Mouse (Mus musculus) heart, embryonic 12.5 days (tissue): ENCODE measurements around the gene Gprc5c. TPM values are rescaled to one million over a fixed set of nuclear protein-coding genes. Genes with fewer than 3 reads are reported as not detected.
A peak's percentile ranks its signal among the peaks of the same experiment; 100 is the strongest.
"Not testable (repeated sequence)": the region's sequence is repeated elsewhere in the genome, so short reads cannot be mapped to it uniquely, and the experiment has no call there.

Source experiments
- ATAC-seq: fragments of 200-750 bp; cut with Nextera tagmentation; 2 replicates; pipeline ENCODE4 v1.8.0; 2017; ENCODE audit warnings: moderate TSS enrichment, moderate library complexity; ENCODE audit not compliant: insufficient number of reproducible peaks, low FRiP score
- H3K27ac ChIP-seq: fragments of 300-500 bp; sonication (generic); 2 replicates; pipeline ENCODE4 v1.5.1; 2016; ENCODE audit warnings: mild to moderate bottlenecking, moderate library complexity; ENCODE audit not compliant: poor library complexity, severe bottlenecking
- H3K27me3 ChIP-seq: fragments of 300-500 bp; sonication (generic); replicated peaks from 2 replicates; pipeline ENCODE4 v1.6.1; 2016; ENCODE audit warnings: mild to moderate bottlenecking, moderate library complexity
- H3K36me3 ChIP-seq: fragments of 300-500 bp; sonication (generic); 2 replicates; pipeline ENCODE4 v1.6.1; 2016; ENCODE audit warnings: mild to moderate bottlenecking, moderate library complexity
- H3K4me1 ChIP-seq: fragments of 300-500 bp; sonication (generic); replicated peaks from 2 replicates; pipeline ENCODE4 v1.6.1; 2016; ENCODE audit warnings: mild to moderate bottlenecking
- H3K4me2 ChIP-seq: fragments of 300-500 bp; sonication (generic); 2 replicates; pipeline ENCODE4 v1.6.1; 2016; ENCODE audit warnings: mild to moderate bottlenecking, moderate library complexity
- H3K4me3 ChIP-seq: fragments of 300-500 bp; sonication (generic); 2 replicates; pipeline ENCODE4 v1.5.1; 2016; ENCODE audit warnings: mild to moderate bottlenecking
- H3K9ac ChIP-seq: fragments of 300-500 bp; sonication (generic); 2 replicates; pipeline ENCODE4 v1.6.1; 2016; ENCODE audit warnings: mild to moderate bottlenecking, moderate library complexity
- H3K9me3 ChIP-seq: fragments of 300-500 bp; sonication (generic); replicated peaks from 2 replicates; pipeline ENCODE4 v1.6.1; 2016; ENCODE audit warnings: mild to moderate bottlenecking, moderate library complexity
- WGBS: fragments of 180-500 bp; shearing (Covaris S2); methylation state at CpG from one replicate; pipeline ENCODE4 v1.1.7; 2016; 5-methylcytosine and 5-hydroxymethylcytosine counted together
- polyA plus RNA-seq: library from polyadenylated mRNA; unstranded; fragments of >200 nt; fragmentation: Nextera tagmentation; extraction: Ambion mirVana; gene quantifications from 2 replicates; pipeline ENCODE4 v1.2.1, GENCODE M21; 2016

Gene Gprc5c
- polyA plus RNA-seq, 1 experiment from 2014 or later: 26.6 TPM

GRCm38 (mm10) chr11:114884380-114885100 is 33.6 kb downstream of the Gprc5c start:
- no peak overlapping the region for H3K9ac ChIP-seq
- no peaks in the 10 kb centered on the region for H3K36me3 ChIP-seq
- 61% methylated on average over 4 of the region's 4 CpGs for WGBS
- no peaks in the 10 kb centered on the region for H3K27me3 ChIP-seq
- H3K4me3 ChIP-seq: no peak overlapping the region
- H3K4me2 ChIP-seq: no peak overlapping the region
- ATAC-seq: 0 out of 2 replicates have a peak, but pooled peaks have one; percentile 42
- no peaks in the 10 kb centered on the region for H3K4me1 ChIP-seq
- H3K9me3 ChIP-seq: no peaks in the 10 kb centered on the region
- peak overlapping the region; percentile 14 for H3K27ac ChIP-seq

GRCm38 (mm10) chr11:114889991-114890518 is 39.1 kb downstream of the Gprc5c start, which contains the start of gene Cd300a:
Gene Cd300a (plus strand): TSS chr11:114890041.
- H3K36me3 ChIP-seq: no peaks in the 10 kb centered on the region
- H3K27me3 ChIP-seq: no peaks in the 10 kb centered on the region
- no peak within 1 kb of the TSS for H3K4me2 ChIP-seq
- no peaks in the 10 kb centered on the region for H3K9me3 ChIP-seq
- H3K4me3 ChIP-seq: no peak within 1 kb of the TSS
- ATAC-seq: no peak
- H3K4me1 ChIP-seq: no peaks in the 10 kb centered on the region
- H3K9ac ChIP-seq: no peak within 1 kb of the TSS
- WGBS: 70% methylated on average over 18 of the region's 18 CpGs
- H3K27ac ChIP-seq: no peak within 1 kb of the TSS

- H3K4me3 ChIP-seq: no peak overlapping the region
- ATAC-seq: no peak
- H3K9ac ChIP-seq: no peak overlapping the region
- H3K4me2 ChIP-seq: no peak overlapping the region
- H3K27ac ChIP-seq: no peak overlapping the region
- WGBS: 55% methylated on average over 5 of the region's 5 CpGs
- H3K4me1 ChIP-seq: no peaks in the 10 kb centered on the region
- H3K27me3 ChIP-seq: no peaks in the 10 kb centered on the region
- H3K9me3 ChIP-seq: no peaks in the 10 kb centered on the region
- no peaks in the 10 kb centered on the region for H3K36me3 ChIP-seq
These were observed 39.6 kb downstream of the Gprc5c start for GRCm38 (mm10) chr11:114890542-114890941.

DNA sequence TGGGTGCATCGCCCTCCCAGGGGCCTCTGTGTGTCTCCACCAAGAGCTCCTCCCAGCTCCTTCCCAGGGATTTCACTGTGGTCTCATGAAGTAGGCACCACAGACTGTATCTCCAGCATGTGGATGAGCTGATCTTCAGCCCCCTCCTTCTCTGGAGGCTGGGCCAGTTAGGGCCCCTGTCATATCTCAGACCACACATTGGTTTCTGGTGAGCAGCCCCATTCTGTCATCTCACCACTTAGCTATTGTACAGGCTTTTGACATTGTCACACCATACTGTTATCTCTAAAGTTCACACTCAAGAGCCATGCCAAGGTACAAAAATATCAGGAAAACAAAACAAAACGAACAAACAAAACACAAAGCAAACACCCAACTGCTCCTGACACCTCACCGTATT is 45.1 kb downstream of the Gprc5c start:
- Histone ChIP-seq H3K4me3 (no peak overlapping the region), H3K27me3 (no peaks in the 10 kb centered on the region), H3K4me1 (no peaks in the 10 kb centered on the region), H3K27ac (no peak overlapping the region), H3K36me3 (no peaks in the 10 kb centered on the region), H3K4me2 (no peak overlapping the region), H3K9ac (no peak overlapping the region), H3K9me3 (no peaks in the 10 kb centered on the region)
- 58% methylated on average over 3 of the region's 3 CpGs for WGBS
- 0 out of 2 replicates have a peak, but pooled peaks have one; percentile 23 for ATAC-seq

DNA sequence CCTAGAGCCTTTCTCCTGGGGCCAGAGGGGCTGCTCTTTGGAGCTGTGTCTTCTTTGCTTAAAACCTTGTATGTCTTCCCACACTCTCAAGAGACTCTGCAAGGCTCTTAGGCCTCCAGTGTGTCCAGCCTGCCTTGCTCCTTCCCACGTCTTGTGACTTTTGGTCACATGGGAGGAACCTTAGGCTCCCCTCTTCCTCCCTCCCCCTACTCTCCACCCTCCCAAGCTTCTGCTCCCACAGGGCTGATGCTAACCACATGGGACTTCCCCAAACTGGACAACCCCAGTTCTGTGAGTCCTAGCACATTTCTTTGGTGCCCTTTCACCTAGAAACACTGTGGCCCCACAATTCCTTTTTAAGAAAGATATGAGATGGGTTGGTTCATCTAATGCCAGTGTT is 47.1 kb downstream of the Gprc5c start:
- no peak for ATAC-seq
- no peaks in the 10 kb centered on the region for H3K36me3 ChIP-seq
- no peak overlapping the region for H3K4me3 ChIP-seq
- 48% methylated on average over 1 of the region's 1 CpGs for WGBS
- H3K9me3 ChIP-seq: no peaks in the 10 kb centered on the region
- H3K27ac ChIP-seq: no peak overlapping the region
- H3K4me1 ChIP-seq: no peaks in the 10 kb centered on the region
- H3K27me3 ChIP-seq: no peaks in the 10 kb centered on the region
- no peak overlapping the region for H3K9ac ChIP-seq
- H3K4me2 ChIP-seq: no peak overlapping the region

GRCm38 (mm10) chr11:114903224-114903623 is 52.3 kb downstream of the Gprc5c start:
- Histone ChIP-seq H3K27me3 (no peaks in the 10 kb centered on the region), H3K36me3 (no peaks in the 10 kb centered on the region), H3K4me3 (no peak overlapping the region), H3K9me3 (no peaks in the 10 kb centered on the region), H3K9ac (no peak overlapping the region), H3K4me1 (no peaks in the 10 kb centered on the region), H3K4me2 (no peak overlapping the region), H3K27ac (no peak overlapping the region)
- 84% methylated on average over 4 of the region's 4 CpGs for WGBS
- ATAC-seq: 0 out of 2 replicates have a peak, but pooled peaks have one; percentile 15

DNA sequence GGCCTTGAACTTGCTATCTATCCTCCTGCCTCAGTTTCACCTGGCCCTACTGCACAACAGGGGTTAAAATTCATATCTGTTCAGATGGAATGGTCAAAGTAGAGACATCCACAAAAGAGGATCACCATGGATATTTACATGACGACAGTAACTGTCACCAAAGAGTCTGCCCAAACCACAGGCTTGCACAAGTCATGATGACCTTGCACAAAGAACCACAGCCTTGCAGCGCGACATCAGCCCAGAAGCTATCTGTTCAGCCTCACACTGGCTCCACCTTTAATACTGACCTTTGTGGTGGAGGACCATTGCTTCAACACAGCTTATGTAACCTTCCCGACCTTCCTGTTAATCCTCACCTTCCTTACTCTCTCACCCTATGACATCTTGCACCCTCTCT is 56.6 kb downstream of the Gprc5c start:
- no peaks in the 10 kb centered on the region for H3K36me3 ChIP-seq
- H3K4me3 ChIP-seq: no peak overlapping the region
- 61% methylated on average over 4 of the region's 4 CpGs for WGBS
- H3K27me3 ChIP-seq: no peaks in the 10 kb centered on the region
- no peaks in the 10 kb centered on the region for H3K9me3 ChIP-seq
- no peak for ATAC-seq
- H3K4me2 ChIP-seq: no peak overlapping the region
- no peak overlapping the region for H3K27ac ChIP-seq
- H3K4me1 ChIP-seq: 0 out of 2 replicates have a peak, but pooled peaks cover 1% of the 10 kb centered on the region
- H3K9ac ChIP-seq: no peak overlapping the region

DNA sequence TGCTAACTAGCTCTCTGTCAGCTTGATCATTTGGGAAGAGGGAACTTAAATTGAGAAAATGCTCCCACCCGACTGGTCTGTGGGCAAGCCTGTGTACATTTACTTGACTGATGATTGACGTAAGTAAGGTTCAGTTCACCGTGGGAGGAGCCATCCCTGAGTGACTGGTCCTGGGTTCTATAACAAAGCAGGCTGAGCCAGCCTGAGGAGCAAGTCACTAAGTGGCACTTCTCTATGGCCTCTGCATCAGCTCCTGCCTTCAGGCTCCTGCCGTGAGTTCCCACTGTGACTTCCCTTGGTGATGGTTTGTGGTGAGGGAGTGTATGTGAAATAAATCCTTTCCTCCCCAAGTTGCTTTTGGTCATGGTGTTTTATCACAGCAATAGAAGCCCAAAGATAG is 57.1 kb downstream of the Gprc5c start:
- 37% methylated on average over 4 of the region's 4 CpGs for WGBS
- no peak overlapping the region for H3K4me2 ChIP-seq
- H3K9ac ChIP-seq: no peak overlapping the region
- H3K36me3 ChIP-seq: no peaks in the 10 kb centered on the region
- no peaks in the 10 kb centered on the region for H3K9me3 ChIP-seq
- H3K27me3 ChIP-seq: no peaks in the 10 kb centered on the region
- ATAC-seq: no peak
- H3K27ac ChIP-seq: no peak overlapping the region
- no peak overlapping the region for H3K4me3 ChIP-seq
- H3K4me1 ChIP-seq: 0 out of 2 replicates have a peak, but pooled peaks cover 6% of the 10 kb centered on the region

DNA sequence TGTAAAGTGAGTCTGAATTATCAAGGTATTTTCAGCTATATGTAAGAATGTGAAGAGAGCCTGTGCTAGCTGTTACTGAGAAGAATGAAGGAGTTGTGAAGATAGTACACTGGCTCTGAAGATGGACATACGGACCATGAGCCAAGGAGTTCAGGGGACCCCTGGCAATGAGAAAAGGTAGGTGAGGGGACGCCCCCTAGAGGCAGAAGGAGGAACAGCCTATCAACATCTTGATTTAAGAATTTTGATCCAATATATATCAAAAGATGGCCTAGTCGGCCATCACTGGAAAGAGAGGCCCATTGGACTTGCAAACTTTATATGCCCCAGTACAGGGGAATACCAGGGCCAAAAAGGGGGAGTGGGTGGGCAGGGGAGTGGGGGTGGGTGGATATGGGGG is 58.6 kb downstream of the Gprc5c start:
- H3K9me3 ChIP-seq, H3K27ac ChIP-seq, H3K4me1 ChIP-seq, H3K9ac ChIP-seq, ATAC-seq, H3K4me2 ChIP-seq, H3K36me3 ChIP-seq, H3K4me3 ChIP-seq, H3K27me3 ChIP-seq: not testable (repeated sequence)
- 32% methylated on average over 3 of the region's 3 CpGs for WGBS

DNA sequence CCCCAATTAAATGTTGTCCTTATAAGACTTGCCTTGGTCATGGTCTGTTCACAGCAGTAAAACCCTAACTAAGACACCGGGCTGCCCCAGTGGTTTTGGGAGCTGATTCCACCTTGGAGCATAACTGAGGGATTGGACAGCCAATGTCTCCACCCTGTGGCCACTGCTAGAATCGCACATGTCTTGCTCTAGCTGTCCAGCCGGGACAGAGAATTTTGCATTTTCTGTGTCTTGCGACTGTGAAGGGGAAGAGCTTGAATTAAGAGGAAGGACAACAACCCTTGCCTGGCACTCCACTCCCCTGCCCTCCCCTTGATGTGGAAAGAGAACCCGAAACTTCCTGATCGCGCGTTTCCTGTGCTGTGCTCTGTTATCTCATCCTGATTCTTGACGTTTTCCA is 61.9 kb downstream of the Gprc5c start:
- Histone ChIP-seq H3K9me3 (no peaks in the 10 kb centered on the region), H3K4me1 (peaks cover 15% of the 10 kb centered on the region), H3K4me3 (no peak overlapping the region), H3K9ac (no peak overlapping the region), H3K4me2 (no peak overlapping the region), H3K27ac (no peak overlapping the region), H3K27me3 (no peaks in the 10 kb centered on the region), H3K36me3 (no peaks in the 10 kb centered on the region)
- ATAC-seq: peak; percentile 18; the same call in 1 of the 2 replicates
- 4% methylated on average over 9 of the region's 9 CpGs for WGBS

- ATAC-seq: no peak
- peaks cover 3% of the 10 kb centered on the region; the same call in 1 of the 2 replicates for H3K9me3 ChIP-seq
- H3K36me3 ChIP-seq: no peaks in the 10 kb centered on the region
- H3K4me1 ChIP-seq: peaks cover 15% of the 10 kb centered on the region
- 21% methylated on average over 7 of the region's 7 CpGs for WGBS
- H3K9ac ChIP-seq: no peak overlapping the region
- H3K27me3 ChIP-seq: no peaks in the 10 kb centered on the region
- H3K4me3 ChIP-seq: no peak overlapping the region
- no peak overlapping the region for H3K4me2 ChIP-seq
- H3K27ac ChIP-seq: no peak overlapping the region
These were observed 64.0 kb downstream of the Gprc5c start for GRCm38 (mm10) chr11:114914978-114915377.
